Mouse (Mus musculus): Measurements from ENCODE around the gene Trp63. TPM values are rescaled to one million over a fixed set of nuclear protein-coding genes. Genes with fewer than 3 reads are reported as not detected.

Trp63 gene
- polyA plus RNA-seq, 1 experiment from 2014 or later = not detected

DNA sequence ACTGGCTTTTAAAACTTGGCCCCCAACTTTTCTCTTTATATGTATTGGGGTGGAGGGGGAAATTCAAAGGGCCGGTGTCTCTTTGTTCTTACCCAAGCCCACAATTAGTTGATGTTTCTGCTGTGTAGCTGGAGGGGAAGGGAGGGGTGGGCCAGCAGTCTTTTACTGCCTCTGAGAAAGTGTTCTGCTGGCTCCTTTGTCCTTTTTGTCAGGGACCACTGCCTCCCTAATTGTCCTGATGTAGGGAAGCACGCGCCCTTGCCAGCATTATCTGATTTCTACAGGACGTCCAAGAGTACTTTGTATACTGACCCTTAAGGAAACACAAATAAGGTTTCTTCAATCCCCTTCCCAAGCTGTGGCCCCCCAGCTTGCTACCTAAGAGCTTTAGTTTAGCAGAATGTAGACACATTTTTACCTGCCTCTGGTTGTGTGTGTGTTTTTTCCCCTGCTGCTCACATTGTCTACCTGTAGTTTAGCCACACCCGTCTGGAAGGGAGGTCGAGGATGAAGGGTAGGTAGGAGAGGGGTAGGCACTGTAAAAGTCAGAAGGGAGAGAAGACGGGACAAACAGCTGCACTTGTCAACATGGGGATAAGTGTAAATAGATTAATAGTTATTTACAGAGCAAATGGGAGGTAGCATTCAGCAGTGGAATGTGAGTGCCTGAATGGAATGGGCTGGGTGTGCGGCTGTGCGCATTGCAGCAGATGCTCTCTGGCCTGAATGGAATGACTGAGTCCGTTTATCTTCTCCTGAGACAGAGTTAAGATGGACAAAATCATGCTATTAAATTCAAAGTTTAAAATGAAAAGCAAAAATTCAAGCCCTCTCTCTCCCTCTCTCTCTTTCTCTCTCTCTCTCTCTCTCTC lies 134.4 kb downstream of the Trp63 start:
- Histone ChIP-seq H3K79me2 (ENCODE audit: inconsistent target) (no peaks in the 10 kb centered on the region), H3K36me3 (ENCODE audit: inconsistent target) (no peaks in the 10 kb centered on the region), H3K4me3 (ENCODE audit: inconsistent target) (no peak overlapping the region), H3K27ac (no peak overlapping the region)
- WGBS (ENCODE audit: missing documents) = 82% methylated on average over 10 of the region's 10 CpGs

- 91% methylated on average over 7 of the region's 7 CpGs for WGBS (ENCODE audit: missing documents)
Observed at GRCm38 (mm10) chr16:25826016-25826415, 142.5 kb downstream of the Trp63 start.

DNA sequence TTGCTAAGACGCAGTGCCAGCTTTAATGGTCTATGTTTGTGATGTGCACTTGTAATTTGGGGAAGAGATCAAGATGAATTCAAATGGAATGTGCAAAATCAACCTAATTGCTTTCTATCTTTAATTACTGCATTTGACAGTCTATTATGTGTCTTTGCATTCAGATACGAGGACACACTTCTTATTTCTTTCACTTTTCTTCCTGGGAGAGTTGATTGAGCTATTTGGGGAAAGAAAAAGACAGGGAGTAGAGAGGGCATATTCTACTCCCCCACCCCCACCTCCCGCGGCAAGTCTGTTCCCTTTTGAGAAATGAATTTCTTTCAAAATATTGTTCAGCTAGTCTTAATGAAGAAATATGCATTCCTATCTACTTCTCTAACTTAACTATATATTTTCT lies 149.0 kb downstream of the Trp63 start:
- 85% methylated on average over 4 of the region's 4 CpGs for WGBS (ENCODE audit: missing documents)
- no peak overlapping the region for H3K27ac ChIP-seq
- H3K4me3 ChIP-seq (ENCODE audit: inconsistent target) = no peak overlapping the region
- H3K79me2 ChIP-seq (ENCODE audit: inconsistent target) = no peaks in the 10 kb centered on the region
- no peaks in the 10 kb centered on the region for H3K36me3 ChIP-seq (ENCODE audit: inconsistent target)

More at GRCm38 (mm10) chr16:25826016-25826415, 142.5 kb downstream of the Trp63 start:
- no peaks in the 10 kb centered on the region for H3K79me2 ChIP-seq (ENCODE audit: inconsistent target)
- no peak overlapping the region for H3K4me3 ChIP-seq (ENCODE audit: inconsistent target)
- H3K36me3 ChIP-seq (ENCODE audit: inconsistent target) = no peaks in the 10 kb centered on the region
- H3K27ac ChIP-seq = no peak overlapping the region

- H3K36me3 ChIP-seq (ENCODE audit: inconsistent target) = no peaks in the 10 kb centered on the region
- no peaks in the 10 kb centered on the region for H3K79me2 ChIP-seq (ENCODE audit: inconsistent target)
- 94% methylated on average over 3 of the region's 3 CpGs for WGBS (ENCODE audit: missing documents)
- no peak overlapping the region for H3K27ac ChIP-seq
- no peak overlapping the region for H3K4me3 ChIP-seq (ENCODE audit: inconsistent target)
Observed at GRCm38 (mm10) chr16:25835301-25835700, 151.7 kb downstream of the Trp63 start.

DNA sequence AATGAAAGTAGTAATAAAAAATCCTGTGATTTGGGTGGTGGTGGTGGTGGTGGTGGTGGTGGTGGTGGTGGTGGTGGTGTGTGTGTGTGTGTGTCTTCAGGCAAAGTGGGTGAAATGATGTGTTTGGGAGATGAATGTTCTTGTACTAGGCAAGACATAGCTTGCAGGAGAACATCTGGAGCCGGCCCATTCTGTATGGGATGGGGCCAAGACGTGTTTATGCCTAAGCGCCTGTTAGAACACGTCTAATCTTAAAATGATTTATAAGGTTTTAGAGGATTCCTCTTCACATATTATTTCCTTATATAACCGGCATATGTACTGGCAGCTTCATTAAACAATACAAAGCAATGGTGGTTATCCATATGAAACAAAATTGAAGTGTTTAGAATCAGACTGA lies 152.2 kb downstream of the Trp63 start:
- WGBS (ENCODE audit: missing documents) = 93% methylated on average over 5 of the region's 5 CpGs
- no peaks in the 10 kb centered on the region for H3K36me3 ChIP-seq (ENCODE audit: inconsistent target)
- no peaks in the 10 kb centered on the region for H3K79me2 ChIP-seq (ENCODE audit: inconsistent target)
- H3K4me3 ChIP-seq (ENCODE audit: inconsistent target) = no peak overlapping the region
- no peak overlapping the region for H3K27ac ChIP-seq

DNA sequence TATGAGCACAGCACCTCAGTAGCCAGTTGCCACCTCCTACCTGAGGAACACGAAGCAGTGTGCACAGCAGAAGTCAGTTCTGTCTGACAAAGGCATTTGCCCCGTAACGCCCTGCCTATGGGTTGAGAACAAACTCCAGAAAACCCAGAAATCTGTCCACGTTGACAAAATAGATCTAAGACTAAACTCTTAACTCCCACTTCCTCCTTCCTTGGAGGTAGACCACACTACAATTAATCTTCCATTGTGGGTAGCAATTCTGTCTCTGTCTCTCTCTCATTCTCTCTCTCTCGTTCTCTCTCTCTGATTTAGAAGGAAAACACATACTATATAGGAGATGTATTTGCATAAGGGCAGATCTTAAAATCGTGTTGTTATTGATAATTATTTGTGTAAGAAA lies 159.4 kb downstream of the Trp63 start:
- WGBS (ENCODE audit: missing documents) = 31% methylated on average over 6 of the region's 6 CpGs
- H3K36me3 ChIP-seq (ENCODE audit: inconsistent target) = no peaks in the 10 kb centered on the region
- no peak overlapping the region for H3K4me3 ChIP-seq (ENCODE audit: inconsistent target)
- H3K27ac ChIP-seq = no peak overlapping the region
- no peaks in the 10 kb centered on the region for H3K79me2 ChIP-seq (ENCODE audit: inconsistent target)

- WGBS (ENCODE audit: missing documents) = 93% methylated on average over 13 of the region's 13 CpGs
- no peak overlapping the region for H3K4me3 ChIP-seq (ENCODE audit: inconsistent target)
- no peaks in the 10 kb centered on the region for H3K79me2 ChIP-seq (ENCODE audit: inconsistent target)
- H3K36me3 ChIP-seq (ENCODE audit: inconsistent target) = no peaks in the 10 kb centered on the region
- H3K27ac ChIP-seq = no peak overlapping the region
Observed at GRCm38 (mm10) chr16:25843625-25844024, 160.1 kb downstream of the Trp63 start.

GRCm38 (mm10) chr16:25846611-25847010 lies 163.0 kb downstream of the Trp63 start:
- H3K27ac ChIP-seq = no peak overlapping the region
- WGBS (ENCODE audit: missing documents) = 28% methylated on average over 5 of the region's 5 CpGs
- no peaks in the 10 kb centered on the region for H3K36me3 ChIP-seq (ENCODE audit: inconsistent target)
- no peak overlapping the region for H3K4me3 ChIP-seq (ENCODE audit: inconsistent target)
- no peaks in the 10 kb centered on the region for H3K79me2 ChIP-seq (ENCODE audit: inconsistent target)

DNA sequence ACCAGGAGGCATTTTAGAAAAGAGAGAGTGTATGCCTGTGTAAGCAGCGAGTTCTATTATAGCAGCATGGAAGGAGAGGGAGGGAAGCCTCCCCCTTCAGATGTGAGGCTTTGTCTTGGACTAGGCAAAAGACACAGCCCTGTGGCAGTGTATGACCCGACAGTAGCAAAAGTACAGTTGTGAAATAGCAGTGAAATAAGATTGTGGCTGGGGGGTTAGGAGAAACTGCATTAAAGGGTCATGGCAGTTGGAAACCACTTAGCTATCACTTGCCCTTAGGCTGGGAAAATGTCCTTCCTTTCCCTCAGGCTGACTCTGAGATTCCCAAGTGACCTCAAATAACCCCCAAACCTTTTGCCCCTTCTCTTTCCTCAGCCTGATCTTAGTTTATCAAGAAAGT lies 164.9 kb downstream of the Trp63 start:
- Histone ChIP-seq H3K79me2 (ENCODE audit: inconsistent target) (no peaks in the 10 kb centered on the region), H3K27ac (no peak overlapping the region), H3K4me3 (ENCODE audit: inconsistent target) (no peak overlapping the region), H3K36me3 (ENCODE audit: inconsistent target) (no peaks in the 10 kb centered on the region)
- WGBS (ENCODE audit: missing documents) = 64% methylated on average over 2 of the region's 2 CpGs

DNA sequence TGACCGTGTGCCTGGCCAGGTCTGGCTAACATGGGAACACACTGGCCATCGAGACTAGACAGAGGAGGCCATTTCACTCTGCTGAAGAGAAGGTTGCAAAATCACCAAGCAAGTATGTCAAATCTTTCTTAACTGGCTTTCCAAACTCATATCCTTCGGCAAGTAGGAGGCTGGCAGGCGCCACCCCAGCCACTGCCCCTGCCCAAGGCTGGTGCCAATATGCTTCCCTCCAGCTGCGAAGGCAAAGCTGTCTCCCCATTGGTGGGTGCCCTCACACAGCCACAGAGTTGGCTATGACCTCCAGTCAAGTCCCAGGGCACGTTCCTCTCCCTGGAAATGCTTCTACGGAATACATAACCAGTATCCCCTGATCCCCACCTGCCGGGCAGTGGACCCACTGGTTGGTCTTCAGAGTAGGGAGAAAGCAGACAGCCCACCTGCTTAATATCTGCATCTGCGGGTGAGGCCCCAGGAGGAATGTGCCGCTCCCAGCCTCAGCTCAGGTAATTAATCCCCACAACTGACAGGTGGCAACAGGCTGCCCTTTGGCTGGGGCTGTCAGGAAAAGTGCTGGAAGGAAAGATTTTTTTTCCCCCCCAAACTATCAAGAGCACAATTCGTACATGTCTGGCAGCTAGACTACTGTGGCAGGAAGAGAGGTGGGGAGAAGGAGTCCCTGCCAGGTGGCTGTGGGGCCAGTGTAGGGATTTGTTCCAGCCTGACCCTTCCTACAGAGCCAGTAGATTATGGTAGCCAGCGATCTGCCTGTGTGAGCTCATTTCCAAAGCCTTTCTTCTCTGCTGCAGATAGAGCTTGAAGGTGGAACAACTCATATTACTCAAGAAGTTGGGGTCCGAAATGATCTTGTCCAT lies 166.3 kb downstream of the Trp63 start:
- WGBS (ENCODE audit: missing documents) = 77% methylated on average over 13 of the region's 13 CpGs
- no peaks in the 10 kb centered on the region for H3K36me3 ChIP-seq (ENCODE audit: inconsistent target)

DNA sequence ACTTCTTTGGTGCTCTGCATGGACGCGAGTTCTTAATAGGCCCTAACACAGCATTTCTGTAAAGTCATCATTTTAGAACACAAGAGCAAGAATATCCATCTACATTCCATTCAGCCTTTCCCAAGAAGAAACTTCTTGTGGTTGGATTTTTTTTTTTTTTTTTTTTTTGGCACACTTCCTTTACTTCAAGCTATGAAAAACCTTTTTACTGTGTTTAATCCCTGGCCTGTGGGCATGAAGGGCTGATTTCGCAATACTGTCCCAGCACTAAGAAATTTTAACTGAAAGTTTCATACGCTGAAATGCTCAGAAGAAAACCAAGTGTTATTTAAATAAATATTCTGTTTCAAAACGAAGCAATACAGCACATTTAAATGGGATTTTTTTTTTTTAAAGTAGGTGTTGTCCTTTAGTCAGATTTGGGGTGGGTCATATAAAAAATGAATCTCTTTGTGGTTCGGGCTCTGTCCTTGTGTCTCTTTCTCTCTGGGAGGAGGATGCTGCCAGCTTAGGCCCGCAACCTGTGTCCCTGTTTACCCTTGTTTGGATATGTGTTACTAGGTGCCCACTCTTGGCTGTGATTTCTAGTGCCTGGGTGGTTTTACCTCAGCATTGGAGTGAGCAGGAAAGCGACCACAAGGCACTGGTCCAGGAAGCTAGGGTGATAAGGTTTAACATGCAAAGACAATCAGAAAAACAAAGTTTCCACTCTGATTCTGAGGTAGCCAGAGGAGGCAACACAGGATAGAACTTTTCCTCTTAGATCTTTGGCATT lies 177.4 kb downstream of the Trp63 start:
- no peak overlapping the region for H3K27ac ChIP-seq
- no peak overlapping the region for H3K4me3 ChIP-seq (ENCODE audit: inconsistent target)
- H3K79me2 ChIP-seq (ENCODE audit: inconsistent target) = no peaks in the 10 kb centered on the region
- WGBS (ENCODE audit: missing documents) = 64% methylated on average over 8 of the region's 8 CpGs
- H3K36me3 ChIP-seq (ENCODE audit: inconsistent target) = no peaks in the 10 kb centered on the region

More for the DNA sequence above, 166.3 kb downstream of the Trp63 start:
- no peak overlapping the region for H3K4me3 ChIP-seq (ENCODE audit: inconsistent target)
- H3K79me2 ChIP-seq (ENCODE audit: inconsistent target) = no peaks in the 10 kb centered on the region
- H3K27ac ChIP-seq = no peak overlapping the region

GRCm38 (mm10) chr16:25865096-25865869 lies 181.7 kb downstream of the Trp63 start:
- 81% methylated on average over 7 of the region's 7 CpGs for WGBS (ENCODE audit: missing documents)
- Histone ChIP-seq H3K4me3 (ENCODE audit: inconsistent target) (no peak overlapping the region), H3K36me3 (ENCODE audit: inconsistent target) (no peaks in the 10 kb centered on the region)

GRCm38 (mm10) chr16:25871503-25871902 lies 187.9 kb downstream of the Trp63 start:
- no peak overlapping the region for H3K27ac ChIP-seq
- WGBS (ENCODE audit: missing documents) = 86% methylated on average over 1 of the region's 1 CpGs
- H3K79me2 ChIP-seq (ENCODE audit: inconsistent target) = no peaks in the 10 kb centered on the region
- H3K36me3 ChIP-seq (ENCODE audit: inconsistent target) = no peaks in the 10 kb centered on the region
- H3K4me3 ChIP-seq (ENCODE audit: inconsistent target) = no peak overlapping the region

More at GRCm38 (mm10) chr16:25865096-25865869, 181.7 kb downstream of the Trp63 start:
- Histone ChIP-seq H3K79me2 (ENCODE audit: inconsistent target) (no peaks in the 10 kb centered on the region), H3K27ac (no peak overlapping the region)

- Histone ChIP-seq H3K36me3 (ENCODE audit: inconsistent target) (no peaks in the 10 kb centered on the region), H3K79me2 (ENCODE audit: inconsistent target) (no peaks in the 10 kb centered on the region), H3K4me3 (ENCODE audit: inconsistent target) (no peak overlapping the region), H3K27ac (no peak overlapping the region)
- WGBS (ENCODE audit: missing documents) = 100% methylated on average over 2 of the region's 2 CpGs
Observed at GRCm38 (mm10) chr16:25875681-25876080, 192.1 kb downstream of the Trp63 start.
